Mouse (Mus musculus) thymus, adult 18-20 months (tissue): ENCODE data around the gene Gdf15.
A peak's percentile ranks its signal among the peaks of the same experiment; 100 is the strongest.

Experiments used
- DNase-seq, 2 experiments: peaks; one replicate each; pipeline ENCODE4 v3.0.0; 2022; ENCODE audit warnings: mixed read lengths in 2 of 2

Gene Gdf15

DNA sequence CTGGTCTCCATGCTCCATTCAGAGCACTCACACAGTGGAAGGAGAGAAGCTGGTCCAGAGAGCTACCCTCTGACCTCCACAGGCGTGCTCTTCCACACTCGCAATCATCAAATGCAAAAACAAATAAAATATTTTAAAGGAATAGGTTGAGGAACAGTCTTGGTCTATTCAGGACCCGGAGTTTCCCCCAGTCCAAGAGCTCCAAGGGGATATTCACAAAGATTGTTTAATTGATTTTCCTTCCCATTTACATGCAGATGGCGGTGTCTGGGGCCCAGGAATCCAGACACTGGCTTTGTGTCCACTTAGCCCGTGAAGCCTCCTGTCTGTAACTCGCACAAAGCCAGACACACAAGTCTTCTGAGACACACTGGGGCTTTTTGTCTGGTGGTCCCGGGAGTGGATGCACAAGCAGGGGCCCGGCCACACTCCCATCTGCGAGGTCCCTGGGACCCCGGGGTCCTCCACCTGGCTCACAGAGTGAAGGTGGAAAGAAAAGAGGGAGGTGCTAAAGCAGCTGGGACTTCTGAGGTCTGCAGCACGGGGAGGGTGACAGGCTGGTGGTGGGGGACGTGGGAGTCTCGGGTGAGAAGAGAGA, 24.0 kb upstream of the Gdf15 start:
- DNase-seq: no peak

DNA sequence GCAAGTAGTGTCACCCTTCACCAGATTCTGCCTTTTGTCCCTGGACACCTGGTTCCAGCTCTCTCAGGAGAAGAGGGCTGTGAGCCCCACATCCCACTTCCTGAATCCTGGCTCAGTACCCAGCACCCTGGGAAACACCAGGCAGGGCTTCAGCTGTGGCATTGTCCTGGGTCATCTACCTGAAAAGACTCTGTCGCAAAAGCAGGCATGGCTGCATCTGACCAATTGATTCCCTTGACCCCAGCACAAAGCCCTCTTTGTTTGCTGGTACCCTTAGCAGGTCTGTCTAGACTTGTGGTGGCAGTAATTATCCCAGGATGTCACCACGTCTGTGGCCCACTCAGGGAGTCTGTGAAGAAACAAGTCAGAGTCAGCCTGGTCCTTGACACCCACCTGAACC, 23.2 kb upstream of the Gdf15 start:
- DNase-seq: no peak

DNA sequence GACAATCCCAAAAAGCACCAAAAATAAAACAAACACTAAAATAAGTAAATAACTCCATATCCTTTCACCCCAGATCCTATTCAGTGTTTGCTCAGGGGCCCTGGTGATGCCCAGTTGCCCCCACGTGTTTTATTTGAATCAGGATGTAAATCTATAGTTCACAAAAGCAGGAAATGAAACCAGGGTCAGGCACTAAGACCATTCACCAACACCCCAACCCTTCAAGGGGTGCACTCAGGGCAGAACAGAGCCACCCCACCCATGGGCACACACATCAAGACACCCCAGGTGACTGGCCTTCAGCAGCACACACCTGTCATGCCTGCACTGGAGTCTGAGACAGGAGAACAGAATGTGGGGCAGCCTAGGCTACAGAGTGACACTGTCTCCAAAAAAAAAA, 21.9 kb upstream of the Gdf15 start:
- DNase-seq: no peak

DNA sequence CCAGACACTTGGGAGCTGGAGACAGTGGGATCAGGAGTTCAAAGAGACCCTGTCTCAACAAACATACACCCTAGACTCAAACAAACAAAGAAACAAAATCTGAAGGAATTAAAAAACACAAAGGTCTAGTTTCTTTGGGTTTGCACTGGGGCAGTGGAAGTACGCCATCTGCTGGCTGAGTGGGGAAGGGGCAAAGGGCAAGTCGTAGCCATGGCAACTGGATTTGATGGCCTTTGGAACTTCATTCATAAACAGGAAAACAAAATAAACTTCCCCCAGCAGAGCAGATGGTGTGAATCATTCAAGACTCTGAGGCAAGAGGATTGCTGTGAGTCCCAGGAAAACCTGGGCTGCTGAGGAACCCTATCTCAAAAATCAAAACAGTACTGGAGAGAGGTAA, 21.0 kb upstream of the Gdf15 start:
- no peak for DNase-seq

DNA sequence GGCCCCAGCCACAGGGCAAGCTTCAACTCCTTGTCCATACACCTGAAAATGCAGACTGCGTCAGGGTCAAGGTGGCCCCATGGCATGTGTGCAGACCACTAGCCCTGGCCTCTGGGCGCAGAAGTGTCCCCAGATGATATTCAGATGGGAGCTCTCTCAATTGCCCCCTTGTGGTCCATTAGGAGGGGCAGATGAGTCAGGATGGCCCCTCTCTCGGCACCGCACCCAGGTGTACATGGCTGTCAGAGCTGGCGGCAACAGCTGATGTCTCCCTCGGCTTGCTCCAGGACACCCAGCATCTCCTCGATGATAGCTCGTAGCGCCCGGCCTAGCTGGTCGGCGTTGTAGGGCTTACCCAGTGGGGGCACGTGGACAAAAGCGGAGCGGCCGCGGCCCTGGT, 18.1 kb upstream of the Gdf15 start:
- DNase-seq: no peak

DNA sequence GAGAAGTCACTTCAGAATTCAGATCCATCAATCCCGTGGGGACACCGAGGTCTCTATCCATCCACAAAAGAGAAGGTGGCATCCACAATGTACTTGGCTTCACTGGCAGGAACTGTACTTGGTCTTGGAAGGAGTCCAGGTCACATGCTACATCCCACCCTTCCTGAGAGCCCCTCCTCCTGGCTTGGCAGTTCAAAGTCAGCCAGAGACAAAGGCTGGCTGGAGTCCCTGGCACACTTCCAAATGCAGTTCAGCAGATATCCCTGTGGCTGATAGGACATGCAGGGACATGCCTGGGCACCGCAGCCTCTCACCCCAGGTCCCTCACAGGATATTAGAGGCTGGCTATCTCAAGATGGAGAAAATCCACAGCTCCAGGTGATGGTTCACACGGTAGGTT, 17.1 kb upstream of the Gdf15 start:
- DNase-seq: no peak

DNA sequence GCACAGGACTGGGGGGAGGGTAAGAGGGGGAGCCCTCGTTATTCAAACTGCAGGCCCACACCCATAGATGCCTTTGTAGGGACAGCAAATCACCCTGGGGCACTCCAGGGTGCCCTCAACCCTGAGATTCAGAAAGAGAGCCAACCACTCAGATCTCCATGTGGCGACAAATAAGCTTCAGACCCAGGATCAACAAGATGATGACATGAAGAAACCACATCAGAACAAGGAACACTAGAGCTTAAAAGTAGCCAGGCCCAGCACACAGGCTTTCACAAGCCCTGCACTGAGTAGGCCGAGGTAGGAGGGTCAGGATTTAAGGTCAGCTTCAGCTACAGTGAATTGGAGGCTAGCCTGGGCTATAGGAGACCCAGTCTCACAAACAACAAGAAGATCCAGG, 16.7 kb upstream of the Gdf15 start:
- DNase-seq: no peak

DNA sequence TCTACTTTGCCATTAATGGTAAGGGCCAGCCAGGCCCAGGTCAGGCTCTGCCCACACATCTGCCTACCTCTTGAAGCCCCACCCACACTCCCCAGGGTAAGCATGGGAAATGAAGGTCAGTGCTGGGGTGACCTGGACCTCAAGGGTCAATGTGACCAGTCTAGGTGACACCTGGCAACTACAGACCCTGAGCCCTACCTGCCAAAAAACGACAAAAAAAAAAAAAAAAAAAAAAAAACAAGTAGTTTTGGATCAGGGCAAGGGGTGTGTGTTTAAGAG, 15.8 kb upstream of the Gdf15 start:
- DNase-seq: no peak

DNA sequence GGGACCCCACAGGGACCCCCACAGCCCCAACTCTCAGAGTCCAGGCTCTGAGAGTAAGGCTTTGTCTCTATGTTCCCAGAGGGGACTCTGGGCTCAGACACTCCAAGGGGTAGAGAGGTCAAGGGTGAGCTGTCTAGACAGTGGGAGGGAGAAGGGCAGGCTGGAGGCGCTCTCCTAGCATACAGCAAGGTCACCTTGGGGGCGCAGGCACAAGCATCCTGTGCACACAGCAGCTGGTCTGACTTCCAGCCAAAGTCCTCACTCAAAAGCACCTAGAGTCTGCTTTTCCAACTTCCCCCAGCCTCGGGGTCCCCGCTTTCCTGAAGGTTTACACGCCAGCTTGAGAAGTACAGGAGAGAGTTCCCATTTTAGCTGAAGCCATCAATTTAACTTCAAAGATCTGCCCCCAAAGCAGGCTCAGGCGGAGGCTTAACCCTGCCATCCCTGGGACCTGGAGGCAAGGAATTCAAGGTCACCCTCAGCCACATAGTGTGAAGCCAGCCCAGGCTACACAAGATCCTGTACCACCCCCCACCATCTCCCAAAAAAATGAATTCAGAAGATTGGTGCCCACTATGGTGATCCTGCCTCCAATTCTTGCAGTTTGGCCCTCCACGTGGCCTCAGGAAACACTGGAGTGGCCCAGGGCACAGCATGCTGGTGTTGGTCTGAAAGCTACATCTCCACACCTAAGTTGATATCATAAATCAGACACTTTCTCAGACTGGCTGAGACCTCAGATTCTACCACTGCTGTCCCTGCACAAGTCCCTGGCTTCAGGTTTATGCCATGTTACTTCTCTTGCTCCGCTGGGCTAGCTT, 15.3 kb upstream of the Gdf15 start:
- DNase-seq: no peak

DNA sequence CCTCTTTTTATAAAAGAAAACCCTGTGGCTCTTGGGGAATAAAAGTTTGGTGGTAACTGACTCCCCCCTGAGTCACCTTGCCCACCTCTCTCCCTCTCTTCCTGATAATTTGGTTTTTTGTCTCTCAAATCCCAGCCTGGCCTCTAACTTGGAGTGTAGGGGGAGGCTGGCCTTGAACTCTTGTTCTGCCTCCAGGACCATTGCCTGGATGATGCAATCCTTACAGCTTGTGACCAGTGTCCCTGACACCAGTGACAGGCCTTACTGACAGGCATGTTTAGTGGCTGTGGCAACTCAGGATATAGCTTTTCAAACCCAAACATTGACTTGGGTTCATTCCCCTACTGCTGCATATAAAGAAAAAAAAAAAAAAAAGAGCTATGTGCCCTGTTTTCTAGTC, 14.5 kb upstream of the Gdf15 start:
- DNase-seq: no peak

DNA sequence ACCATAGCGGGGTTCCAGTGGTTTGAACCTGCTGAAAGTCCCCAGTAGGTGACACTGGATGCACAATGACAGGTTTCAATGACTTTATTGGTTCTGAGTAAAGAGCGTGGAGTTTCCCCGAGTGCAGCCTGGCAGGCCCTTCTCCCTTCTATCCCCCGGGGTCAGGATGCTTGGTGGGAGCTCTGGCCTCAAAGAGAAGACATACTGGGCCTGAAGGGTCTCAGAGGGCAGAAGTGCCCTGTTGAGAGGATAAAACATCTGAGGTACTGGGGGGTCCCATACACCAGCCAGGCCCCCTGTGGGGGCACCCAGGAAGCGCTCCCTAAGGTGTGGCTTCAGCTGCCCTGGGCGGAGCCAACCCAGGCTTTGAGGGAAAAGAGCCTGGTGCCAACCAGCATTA, 14.1 kb upstream of the Gdf15 start:
- no peak for DNase-seq

DNA sequence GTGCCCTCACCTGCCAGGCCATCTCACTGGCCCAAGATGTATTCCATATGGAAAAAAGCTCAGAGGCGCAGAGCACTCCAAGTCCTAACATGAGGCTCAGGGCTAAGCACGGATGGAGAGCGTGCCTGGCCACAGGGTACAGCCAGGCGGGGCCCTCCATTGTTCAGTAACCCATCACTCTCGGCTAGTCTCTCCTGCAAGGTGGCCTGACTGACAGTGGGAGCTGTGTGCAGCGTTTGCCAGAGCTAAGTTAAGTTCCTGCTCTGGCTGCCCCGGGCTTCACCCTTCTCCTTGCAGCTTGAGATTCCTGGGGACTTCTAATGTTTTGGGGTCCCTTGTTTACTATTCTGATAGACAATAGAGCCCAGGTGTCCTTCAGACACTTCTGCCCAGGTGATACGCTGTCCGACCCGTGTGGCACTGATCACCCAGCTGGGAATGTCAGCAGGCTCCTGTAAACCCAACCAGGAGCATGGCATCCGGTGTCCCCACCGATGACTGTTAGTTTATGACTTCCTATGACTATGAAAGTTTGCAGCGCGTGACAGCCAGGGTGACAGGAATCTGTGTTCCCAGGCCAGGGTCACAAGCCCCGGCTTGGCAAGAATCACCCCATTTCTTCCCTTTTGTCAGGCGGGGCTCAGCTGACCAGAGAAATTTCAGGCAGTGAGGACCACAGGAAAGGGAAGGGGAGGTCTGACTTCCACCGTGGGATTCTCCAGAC, 13.4 kb upstream of the Gdf15 start:
- no peak for DNase-seq

DNA sequence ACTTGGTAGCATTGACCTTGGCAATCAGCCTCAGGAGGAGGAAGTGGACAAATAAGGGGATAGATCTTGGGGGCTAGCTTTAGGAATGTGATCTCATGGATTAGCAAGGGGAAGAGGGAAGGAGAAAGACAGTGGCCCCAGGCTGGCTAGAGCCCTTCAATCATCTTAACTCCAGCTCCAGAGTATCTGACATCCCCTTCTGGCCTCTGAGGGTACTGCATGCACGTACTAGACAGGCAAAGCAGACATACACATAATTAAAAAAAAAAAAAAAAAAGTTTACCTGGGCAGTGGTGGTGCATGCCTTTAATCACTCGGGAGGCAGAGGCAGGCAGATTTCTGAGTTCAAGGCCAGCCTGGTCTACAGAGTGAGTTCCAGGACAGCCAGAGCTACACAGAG, 11.8 kb upstream of the Gdf15 start:
- no peak for DNase-seq

DNA sequence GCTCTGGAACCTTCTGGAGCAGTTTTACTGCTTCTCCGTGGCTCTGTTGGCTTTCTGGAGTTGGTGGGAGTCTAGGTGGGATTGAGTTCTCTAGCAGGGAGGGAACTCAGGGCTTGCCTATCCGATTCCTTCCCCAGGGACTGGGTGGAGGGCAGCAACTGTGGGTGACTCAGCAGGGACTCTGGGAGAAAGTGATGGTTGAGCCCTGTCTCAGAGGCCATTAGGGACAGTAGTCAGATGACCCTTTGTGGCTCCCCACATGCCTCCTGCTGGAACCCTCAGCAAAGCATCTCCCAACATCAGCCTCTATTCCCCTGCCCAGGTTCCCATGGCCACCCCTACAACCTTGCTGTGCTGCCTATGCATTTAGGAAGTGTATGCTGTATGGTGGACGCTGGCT, 10.8 kb upstream of the Gdf15 start:
- DNase-seq: no peak

DNA sequence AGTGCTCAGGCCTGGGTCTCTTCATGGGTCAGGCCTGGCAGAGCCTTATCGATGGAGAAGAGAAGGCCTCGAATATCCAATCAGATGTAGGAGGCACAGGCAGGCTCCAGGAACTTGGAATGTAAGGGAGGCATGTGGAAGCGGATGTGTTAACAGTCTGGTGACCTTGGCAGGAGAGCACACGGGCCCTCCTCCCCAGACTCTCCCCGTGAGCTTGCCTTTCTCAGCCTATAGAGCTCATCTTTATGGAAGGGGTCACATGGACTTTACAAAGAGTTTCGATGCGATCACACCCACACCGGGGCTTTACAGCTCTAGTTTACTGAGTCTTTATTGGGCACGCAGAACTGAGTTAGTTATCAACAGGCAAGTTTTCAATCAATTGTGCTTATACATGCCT, 6.5 kb upstream of the Gdf15 start:
- no peak for DNase-seq

DNA sequence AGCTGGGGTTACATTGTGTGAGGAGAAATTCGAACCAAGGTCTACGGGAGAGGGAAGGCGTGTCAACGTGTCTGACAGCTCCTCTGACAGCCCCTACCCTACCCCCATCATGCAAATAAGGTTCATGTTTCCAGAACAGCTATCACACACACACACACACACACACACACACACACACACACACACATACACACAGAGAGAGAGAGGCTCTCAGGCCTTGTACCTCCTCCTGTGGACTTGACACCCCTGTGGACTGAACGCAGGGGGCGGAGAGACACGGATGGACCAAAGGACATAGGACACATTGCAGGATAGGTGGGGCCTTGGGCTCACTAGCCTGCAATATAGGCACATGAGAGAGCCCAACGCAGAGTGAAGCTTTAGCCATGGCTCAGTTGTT, 4.6 kb upstream of the Gdf15 start:
- no peak for DNase-seq

DNA sequence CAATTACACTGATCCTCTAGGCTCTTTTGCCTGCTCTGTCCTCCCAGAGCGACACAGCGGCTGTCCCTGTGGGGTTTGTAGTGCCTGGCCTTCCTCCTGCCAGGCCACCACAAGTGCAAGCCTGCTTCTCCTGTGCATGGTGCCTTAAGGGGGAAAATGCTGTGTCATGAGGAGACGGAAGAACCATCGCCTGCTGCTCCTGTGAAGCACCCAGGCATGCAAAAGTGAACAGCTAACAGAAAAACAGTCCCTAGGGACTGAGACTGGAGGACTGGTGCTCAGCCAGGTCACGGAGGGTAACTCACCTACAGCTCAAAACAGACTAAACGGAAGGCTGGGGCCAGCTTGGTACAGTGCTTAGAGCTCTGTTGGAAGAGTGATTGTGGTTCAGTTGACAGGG, 3.3 kb upstream of the Gdf15 start:
- DNase-seq: no peak

DNA sequence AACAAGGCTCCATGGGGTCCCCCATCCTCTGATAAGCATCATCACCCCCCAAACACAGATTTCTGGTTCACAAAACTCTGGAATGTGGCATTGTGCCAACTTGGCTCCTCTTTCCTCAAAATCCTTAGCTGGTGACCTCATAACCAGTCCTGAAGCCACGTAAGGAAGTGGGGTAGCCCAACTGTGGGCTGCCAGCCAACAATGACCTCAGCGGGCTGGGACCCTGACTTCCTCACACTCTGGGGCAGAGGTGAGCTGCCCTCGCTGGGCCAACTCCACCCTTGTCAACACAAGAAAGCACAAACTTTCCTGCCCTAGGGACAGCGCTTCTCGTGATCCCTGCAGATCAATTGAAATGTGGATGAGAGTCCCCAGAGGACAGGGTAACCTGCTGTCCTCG, 1.8 kb upstream of the Gdf15 start:
- no peak for DNase-seq

DNA sequence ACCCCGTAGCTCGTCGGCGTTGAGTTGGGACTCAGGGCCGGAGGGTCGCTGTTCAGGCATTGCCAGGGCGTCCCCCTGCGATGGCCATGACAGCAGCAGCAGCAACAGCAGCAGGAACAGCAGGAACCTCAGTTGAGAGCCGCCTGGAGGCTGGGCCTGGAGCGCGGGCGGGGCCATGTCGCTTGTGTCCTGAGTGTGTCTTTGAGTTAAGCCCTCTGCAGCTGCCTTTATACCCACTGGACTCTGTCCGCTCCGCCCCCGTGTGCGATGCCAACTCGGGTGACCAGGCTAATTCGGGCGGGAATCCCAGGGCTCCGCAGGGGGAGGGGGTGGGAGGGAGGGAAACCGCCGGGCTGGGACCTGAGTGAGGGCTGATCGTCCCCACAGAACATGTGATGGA, 820 bp downstream of the Gdf15 start:
- DNase-seq: no peak

DNA sequence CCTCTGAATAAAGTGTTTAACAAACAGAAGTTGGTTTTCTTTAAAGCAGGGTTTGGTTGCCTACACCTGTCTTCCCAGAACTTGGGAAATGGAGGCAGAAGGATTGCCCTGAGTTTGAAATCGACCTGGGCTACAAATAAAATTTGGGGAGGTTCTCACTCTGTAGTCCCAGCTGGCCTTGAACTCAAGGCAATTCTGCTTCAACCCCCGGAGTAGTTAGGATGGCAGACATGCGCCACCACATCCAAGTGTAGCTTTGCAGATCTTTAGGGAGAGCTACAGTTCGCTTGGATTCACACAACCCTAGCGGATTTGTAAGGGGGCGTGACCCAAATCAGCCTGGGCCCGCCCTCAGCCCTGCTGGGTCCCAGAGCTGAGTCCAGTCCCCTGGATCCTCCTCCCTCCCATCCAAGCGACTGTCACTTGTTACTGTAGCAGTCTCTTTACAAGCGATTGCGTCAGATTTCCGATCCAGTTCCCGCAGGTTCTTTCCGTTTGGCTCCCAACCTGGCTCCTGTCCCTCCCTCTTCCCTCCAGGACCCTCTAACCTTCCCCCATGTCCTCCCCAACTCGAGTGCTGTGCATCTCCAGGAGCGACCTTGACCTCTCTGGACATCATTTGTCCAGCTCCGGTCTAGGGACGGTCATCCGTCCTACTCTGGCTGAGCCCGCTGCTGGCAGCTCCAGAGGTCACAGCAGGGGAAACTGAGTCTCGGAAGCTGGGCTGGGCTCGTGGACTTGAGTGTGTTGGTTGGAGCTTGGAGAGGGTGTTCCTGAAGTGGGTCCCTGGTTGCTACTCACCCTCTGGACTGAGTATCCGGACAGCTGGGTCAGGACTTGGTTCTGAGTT, 1.5 kb downstream of the Gdf15 start:
- no peak for DNase-seq

DNA sequence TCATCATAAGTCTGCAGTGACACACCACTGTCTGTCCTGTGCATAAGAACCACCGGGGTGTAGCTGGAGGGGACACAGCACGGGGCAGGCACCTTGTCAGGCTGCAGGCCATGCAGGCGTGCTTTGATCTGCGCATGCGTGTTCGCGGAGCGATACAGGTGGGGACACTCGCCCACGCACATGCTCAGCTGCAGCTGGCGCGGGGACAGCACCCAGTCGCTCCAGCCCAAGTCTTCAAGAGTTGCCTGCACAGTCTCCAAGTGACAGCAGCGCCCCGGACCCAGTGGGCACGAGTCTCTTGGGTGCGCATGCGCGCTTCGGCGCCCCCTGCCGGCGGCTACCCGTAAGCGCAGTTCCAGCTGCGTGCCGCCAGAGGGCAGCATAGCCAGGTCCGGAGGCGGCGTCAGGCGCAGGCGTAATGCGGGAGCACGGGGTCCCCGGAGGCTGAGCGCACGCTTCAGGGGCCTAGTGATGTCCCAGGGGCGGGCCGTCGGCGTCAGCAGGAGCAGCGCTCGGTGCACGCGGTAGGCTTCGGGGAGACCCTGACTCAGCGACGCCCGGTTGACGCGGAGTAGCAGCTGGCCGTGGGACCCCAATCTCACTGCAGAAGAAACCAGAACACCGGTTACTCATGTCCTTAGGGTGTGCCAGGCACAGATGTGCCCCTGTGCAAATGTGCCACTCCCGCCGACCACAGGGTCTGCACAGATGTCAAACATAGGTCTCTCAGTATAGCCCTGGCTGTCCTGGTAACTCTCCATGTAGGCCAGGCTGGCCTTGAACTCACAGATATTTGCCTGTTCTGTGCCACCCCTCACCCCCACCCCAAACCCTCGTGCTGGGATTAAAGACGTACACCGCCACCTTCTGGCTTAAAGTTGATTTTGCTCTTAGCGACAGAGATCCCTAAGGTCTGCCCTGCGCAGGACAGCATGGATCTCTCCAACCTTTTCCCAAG, 2.4 kb downstream of the Gdf15 start:
- peak; percentile 85 to 90 for DNase-seq

DNA sequence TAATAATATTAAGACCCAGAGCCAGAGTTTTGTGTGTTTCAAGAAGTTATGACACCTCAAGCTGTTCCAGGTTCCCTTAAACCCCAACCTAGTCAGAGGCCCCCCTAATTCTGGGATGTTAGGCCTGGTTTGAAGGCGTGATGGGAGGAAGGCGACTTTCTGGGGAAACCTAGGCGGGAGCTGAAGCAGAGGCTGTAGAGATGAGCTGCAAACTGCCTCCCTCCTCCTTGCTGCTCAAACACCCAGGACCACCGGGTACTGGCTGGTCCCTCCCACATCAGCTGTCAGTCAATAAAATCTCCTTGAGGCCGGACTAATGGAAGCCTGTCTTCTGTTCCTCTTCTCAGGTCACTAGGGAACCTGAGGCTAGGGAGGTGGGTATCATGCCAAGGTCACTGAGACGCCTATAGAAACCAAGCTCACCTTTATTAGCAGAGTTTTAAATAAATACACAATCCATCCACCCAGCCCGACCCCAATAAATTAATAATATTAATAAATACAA, 3.2 kb downstream of the Gdf15 start:
- no peak for DNase-seq
